Mouse (Mus musculus) hindbrain, embryonic 14.5 days (tissue): ENCODE measurements around the gene Ccp110. TPM values are rescaled to one million over a fixed set of nuclear protein-coding genes. Genes with fewer than 3 reads are reported as not detected.

ENCODE experiments used
- ATAC-seq: fragments of 200-750 bp; cut with Nextera tagmentation; 2 replicates; pipeline ENCODE4 v1.8.0; 2017; ENCODE audit warnings: moderate number of reproducible peaks, mild to moderate bottlenecking, moderate TSS enrichment, moderate library complexity; ENCODE audit not compliant: low FRiP score
- DNase-seq: peaks from one replicate; pipeline ENCODE4 v3.0.0-alpha.2; 2015; ENCODE audit warnings: low spot score
- H3K27ac ChIP-seq: fragments of 300-500 bp; sonication (generic); 2 replicates; pipeline ENCODE4 v1.5.1; 2014; ENCODE audit warnings: mild to moderate bottlenecking, moderate library complexity
- H3K27me3 ChIP-seq: fragments of 300-500 bp; sonication (generic); 2 replicates; pipeline ENCODE4 v1.6.1; 2014; ENCODE audit warnings: mild to moderate bottlenecking, low read length, mixed read lengths; ENCODE audit not compliant: control insufficient read depth, insufficient read depth
- H3K36me3 ChIP-seq: fragments of 300-500 bp; sonication (generic); replicated peaks from 2 replicates; pipeline ENCODE4 v1.6.1; 2014; ENCODE audit not compliant: control insufficient read depth, insufficient read depth
- H3K4me1 ChIP-seq: fragments of 300-500 bp; sonication (generic); replicated peaks from 2 replicates; pipeline ENCODE4 v1.6.1; 2014; ENCODE audit warnings: antibody characterized with exemption, low read length, mixed read lengths; ENCODE audit not compliant: control insufficient read depth, insufficient read depth
- H3K4me2 ChIP-seq: fragments of 300-500 bp; sonication (generic); replicated peaks from 2 replicates; pipeline ENCODE4 v1.6.1; 2014; ENCODE audit warnings: mild to moderate bottlenecking, moderate library complexity
- H3K4me3 ChIP-seq: fragments of 300-500 bp; sonication (generic); replicated peaks from 2 replicates; pipeline ENCODE4 v1.5.1; 2014; ENCODE audit warnings: mild to moderate bottlenecking, low read length
- H3K9ac ChIP-seq: fragments of 300-500 bp; sonication (generic); 2 replicates; pipeline ENCODE4 v1.6.1; 2014
- H3K9me3 ChIP-seq: fragments of 300-500 bp; sonication (generic); 2 replicates; pipeline ENCODE4 v1.6.1; 2016; ENCODE audit warnings: low read length; ENCODE audit not compliant: control insufficient read depth
- WGBS: fragments of 180-500 bp; shearing (Covaris S2); extraction: QIAGEN DNeasy Blood & Tissue Kit; methylation state at CpG from one replicate; pipeline ENCODE4 v1.1.7; 2014; 5-methylcytosine and 5-hydroxymethylcytosine counted together
- polyA plus RNA-seq: library from polyadenylated mRNA; unstranded; fragments of >200 nt; fragmentation: Nextera tagmentation; extraction: Ambion mirVana; gene quantifications from 2 replicates; pipeline ENCODE4 v1.2.1, GENCODE M21; 2014

Ccp110 gene
- polyA plus RNA-seq, 1 experiment from 2014 or later = 18.5 TPM

DNA sequence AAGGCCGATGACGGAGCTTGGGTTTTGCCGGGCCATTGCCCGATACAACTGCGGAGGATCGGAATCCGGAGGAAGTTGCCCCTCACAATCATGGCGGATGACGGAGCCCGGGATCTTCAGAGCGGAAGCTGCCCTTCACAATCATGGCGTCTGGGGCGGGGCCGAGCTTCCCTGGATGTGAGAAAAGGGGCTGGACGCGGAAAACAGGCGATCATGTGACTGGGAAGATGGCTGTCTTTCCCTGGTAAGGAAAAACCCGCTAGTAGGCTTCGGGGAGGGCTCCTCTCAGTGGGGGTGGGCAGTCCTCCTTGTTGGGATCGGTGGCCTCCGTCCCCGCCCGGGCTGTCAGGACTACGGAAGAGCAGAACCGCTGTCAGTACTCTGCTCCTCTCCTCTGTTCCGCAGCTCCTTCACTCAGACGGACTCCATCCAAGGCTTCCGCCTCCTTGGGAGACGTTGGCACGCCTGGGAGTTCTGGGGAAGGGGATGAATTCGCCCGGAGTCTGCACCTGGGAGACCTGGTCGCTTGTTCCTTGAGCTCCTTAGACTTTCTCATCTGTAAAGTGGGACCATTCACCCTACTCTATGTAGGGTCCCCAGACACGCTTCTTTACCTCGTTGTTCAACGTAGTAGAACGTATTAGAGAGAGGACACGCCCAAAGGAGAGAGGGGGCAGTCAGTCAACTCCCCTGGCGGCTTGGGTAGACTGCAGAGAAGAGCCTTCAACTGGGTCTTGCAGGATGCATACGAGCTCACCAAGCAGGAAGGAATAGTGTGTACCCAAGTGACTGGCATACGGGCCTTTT, 28.4 kb downstream of the Ccp110 start:
- DNase-seq = peak; percentile 98
- Histone ChIP-seq H3K27ac (peak overlapping the region; percentile 91), H3K36me3 (peaks cover 29% of the 10 kb centered on the region), H3K4me3 (peak overlapping the region; percentile 69), H3K4me1 (peaks cover 14% of the 10 kb centered on the region; the same call in 1 of the 2 replicates), H3K9me3 (no peaks in the 10 kb centered on the region), H3K9ac (peak overlapping the region; percentile 76), H3K4me2 (peak overlapping the region; percentile 71), H3K27me3 (no peaks in the 10 kb centered on the region)
- ATAC-seq = peak; percentile 94
- WGBS = 3% methylated on average over 41 of the region's 41 CpGs

DNA sequence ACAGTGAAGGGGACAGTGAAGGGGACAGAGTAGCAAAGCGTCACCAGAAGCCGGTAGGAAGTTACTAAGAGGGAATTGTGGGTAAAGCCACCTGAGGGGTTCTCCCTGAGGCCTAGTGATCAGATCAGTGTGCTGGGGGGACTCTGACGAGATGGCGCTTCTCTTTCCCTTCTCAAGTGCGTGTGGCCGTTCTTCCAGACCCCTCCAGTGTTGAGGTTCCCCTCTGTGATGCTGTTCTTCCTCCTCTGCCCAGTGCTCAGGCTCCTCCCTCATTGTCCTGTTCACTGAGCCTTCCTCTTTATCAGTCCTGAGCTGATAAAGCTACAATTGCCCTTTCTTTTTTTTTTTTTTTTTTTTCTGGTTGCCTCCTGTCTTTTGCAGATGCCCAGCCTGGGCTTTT, 29.9 kb downstream of the Ccp110 start:
- Histone ChIP-seq H3K4me3 (no peak overlapping the region), H3K4me1 (peaks cover 14% of the 10 kb centered on the region; the same call in 1 of the 2 replicates), H3K27me3 (no peaks in the 10 kb centered on the region), H3K9me3 (no peaks in the 10 kb centered on the region), H3K27ac (no peak overlapping the region), H3K36me3 (peaks cover 36% of the 10 kb centered on the region), H3K4me2 (no peak overlapping the region), H3K9ac (no peak overlapping the region)
- DNase-seq (no peak), ATAC-seq (no peak)
- WGBS = 88% methylated on average over 6 of the region's 6 CpGs

DNA sequence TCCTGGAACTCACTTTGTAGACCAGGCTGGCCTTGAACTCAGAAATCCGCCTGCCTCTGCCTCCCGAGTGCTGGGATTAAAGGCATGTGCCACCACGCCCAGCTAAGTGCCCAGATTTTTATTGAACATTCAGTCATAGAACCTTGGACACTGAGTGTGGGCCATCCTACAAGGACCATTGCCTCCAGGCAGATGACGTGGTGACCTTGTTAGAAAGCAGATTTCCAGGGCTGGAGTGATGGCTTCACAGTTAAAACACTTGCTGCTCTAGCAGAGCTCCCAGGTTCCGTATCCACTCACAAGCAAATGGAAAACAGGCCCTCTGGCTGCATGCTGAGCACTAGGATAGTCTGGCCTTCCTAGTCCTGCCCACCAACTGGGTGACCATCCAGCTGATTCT, 32.4 kb downstream of the Ccp110 start:
- ATAC-seq (no peak), DNase-seq (no peak)
- H3K27me3 ChIP-seq = no peaks in the 10 kb centered on the region
- H3K9ac ChIP-seq = no peak overlapping the region
- peaks cover 58% of the 10 kb centered on the region for H3K36me3 ChIP-seq
- 91% methylated on average over 5 of the region's 5 CpGs for WGBS
- H3K4me1 ChIP-seq = peaks cover 14% of the 10 kb centered on the region; the same call in 1 of the 2 replicates
- H3K27ac ChIP-seq = no peak overlapping the region
- no peak overlapping the region for H3K4me2 ChIP-seq
- H3K9me3 ChIP-seq = no peaks in the 10 kb centered on the region
- H3K4me3 ChIP-seq = no peak overlapping the region

DNA sequence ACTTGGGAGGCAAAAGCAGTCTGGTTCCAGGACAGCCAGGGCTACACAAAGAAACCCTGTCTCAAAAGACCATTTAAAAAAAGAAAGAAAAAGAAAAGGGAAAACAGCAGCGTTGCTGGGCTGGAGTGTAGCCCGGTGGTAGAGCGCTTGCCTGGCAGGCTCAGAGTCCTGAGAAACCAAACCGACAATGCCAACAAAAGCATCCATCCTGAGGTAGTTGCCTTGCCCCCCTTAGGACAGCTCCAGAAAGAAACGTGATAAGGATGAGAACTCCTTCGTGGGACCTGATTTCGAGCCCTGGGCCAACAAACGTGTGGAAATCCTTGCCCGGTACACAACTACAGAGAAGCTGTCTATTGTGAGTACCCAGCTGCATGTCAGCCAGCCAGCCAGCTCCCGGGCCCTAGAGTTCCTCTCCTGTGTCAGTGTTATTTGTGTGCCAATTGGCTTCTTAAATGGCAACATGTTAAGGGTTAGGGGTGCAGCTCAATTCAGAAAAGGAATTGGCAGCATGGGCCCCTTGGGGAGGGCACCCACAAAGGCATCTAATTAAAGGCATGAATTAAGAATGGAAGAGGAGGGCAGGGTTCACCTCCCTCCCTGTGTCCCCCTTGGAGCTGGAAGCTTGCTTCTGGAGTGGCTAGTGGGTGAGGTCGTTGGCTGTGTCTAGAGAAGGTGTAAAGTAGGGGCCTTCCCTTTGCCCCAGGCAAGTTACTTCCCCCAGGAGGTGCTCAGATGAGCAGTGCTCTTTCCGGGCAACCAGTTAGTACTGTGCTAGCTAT, 35.7 kb downstream of the Ccp110 start:
- Histone ChIP-seq H3K4me3 (no peak overlapping the region), H3K4me1 (no peaks in the 10 kb centered on the region), H3K27me3 (no peaks in the 10 kb centered on the region), H3K36me3 (peaks cover 92% of the 10 kb centered on the region), H3K27ac (no peak overlapping the region), H3K9ac (no peak overlapping the region), H3K9me3 (no peaks in the 10 kb centered on the region), H3K4me2 (no peak overlapping the region)
- ATAC-seq (peak; percentile 64; the same call in 1 of the 2 replicates), DNase-seq (no peak)
- 80% methylated on average over 12 of the region's 12 CpGs for WGBS

DNA sequence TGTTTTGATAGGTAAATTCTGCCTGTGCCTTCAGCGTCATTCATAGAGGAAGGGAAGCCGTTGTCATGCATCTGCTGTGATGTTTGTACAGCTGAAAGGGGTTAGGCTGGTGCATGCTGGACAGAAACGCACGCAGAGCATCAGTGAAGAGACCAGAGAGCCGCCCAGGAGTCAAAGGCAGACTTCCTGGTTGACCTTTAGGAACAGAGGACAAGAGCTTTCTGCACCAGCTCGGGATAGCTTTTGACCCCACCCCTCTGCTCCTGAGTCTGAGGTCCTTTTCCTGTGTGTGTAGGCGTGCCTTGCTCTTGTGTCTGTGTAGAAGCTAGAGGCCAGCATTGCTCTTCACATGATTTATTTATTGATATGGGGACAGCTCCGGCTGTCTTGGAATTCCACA, 37.4 kb downstream of the Ccp110 start:
- no peak for ATAC-seq
- H3K36me3 ChIP-seq = peaks cover 96% of the 10 kb centered on the region

DNA sequence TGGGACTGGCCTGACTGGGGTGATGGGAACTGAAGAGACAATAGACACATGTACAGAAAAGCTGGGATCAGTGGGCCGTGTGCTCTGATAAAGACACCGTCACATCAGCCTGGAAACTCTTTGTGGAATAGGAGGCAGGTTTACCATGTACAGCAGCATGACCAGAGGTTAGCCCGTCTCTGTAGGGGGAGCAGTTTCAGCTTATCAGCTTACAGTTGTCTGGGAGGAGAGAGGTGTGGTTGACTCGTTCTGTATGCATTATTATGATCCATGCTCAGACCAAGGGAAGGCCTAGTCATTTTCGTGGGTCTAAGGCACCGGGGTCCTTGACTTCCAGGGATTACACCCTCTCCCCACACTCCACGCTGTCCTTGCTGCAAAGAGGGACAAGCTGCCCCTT, 39.3 kb downstream of the Ccp110 start:
- no peaks in the 10 kb centered on the region for H3K27me3 ChIP-seq
- no peak overlapping the region for H3K4me3 ChIP-seq
- no peak overlapping the region for H3K4me2 ChIP-seq
- H3K27ac ChIP-seq = no peak overlapping the region
- H3K9ac ChIP-seq = no peak overlapping the region
- 89% methylated on average over 7 of the region's 7 CpGs for WGBS
- ATAC-seq (no peak), DNase-seq (no peak)
- no peaks in the 10 kb centered on the region for H3K4me1 ChIP-seq
- H3K9me3 ChIP-seq = no peaks in the 10 kb centered on the region
- H3K36me3 ChIP-seq = peaks cover 96% of the 10 kb centered on the region

More for the DNA sequence above, 37.4 kb downstream of the Ccp110 start:
- H3K9ac ChIP-seq = no peak overlapping the region
- H3K27me3 ChIP-seq = no peaks in the 10 kb centered on the region
- 84% methylated on average over 8 of the region's 8 CpGs for WGBS
- H3K4me2 ChIP-seq = no peak overlapping the region
- no peak for DNase-seq
- H3K27ac ChIP-seq = no peak overlapping the region
- H3K9me3 ChIP-seq = no peaks in the 10 kb centered on the region
- no peak overlapping the region for H3K4me3 ChIP-seq
- no peaks in the 10 kb centered on the region for H3K4me1 ChIP-seq

DNA sequence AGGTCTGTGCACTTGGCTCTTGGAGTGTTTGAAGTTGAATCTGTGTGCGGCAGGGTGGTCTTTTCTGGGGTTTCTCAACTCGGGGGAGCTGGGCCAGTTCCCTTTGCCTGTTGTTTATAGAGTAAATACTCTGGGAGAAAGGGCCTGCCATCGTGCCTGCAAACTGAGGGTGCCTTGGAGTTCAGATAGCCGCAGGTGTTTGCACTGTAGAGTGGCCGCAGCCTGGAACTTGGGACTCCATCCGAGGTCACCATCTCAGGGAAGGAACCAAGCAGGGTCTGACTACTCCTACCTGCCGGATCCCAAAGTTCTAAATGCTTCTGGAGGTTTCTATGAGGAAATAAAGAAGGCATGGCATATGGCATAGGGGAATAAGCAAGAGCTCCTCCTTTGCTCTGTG, 43.4 kb downstream of the Ccp110 start:
- no peak overlapping the region for H3K4me3 ChIP-seq
- no peak overlapping the region for H3K27ac ChIP-seq
- WGBS = 88% methylated on average over 7 of the region's 7 CpGs
- ATAC-seq (no peak), DNase-seq (no peak)
- H3K9ac ChIP-seq = no peak overlapping the region
- no peaks in the 10 kb centered on the region for H3K9me3 ChIP-seq
- no peaks in the 10 kb centered on the region for H3K4me1 ChIP-seq
- no peaks in the 10 kb centered on the region for H3K27me3 ChIP-seq
- peaks cover 92% of the 10 kb centered on the region for H3K36me3 ChIP-seq
- H3K4me2 ChIP-seq = no peak overlapping the region

DNA sequence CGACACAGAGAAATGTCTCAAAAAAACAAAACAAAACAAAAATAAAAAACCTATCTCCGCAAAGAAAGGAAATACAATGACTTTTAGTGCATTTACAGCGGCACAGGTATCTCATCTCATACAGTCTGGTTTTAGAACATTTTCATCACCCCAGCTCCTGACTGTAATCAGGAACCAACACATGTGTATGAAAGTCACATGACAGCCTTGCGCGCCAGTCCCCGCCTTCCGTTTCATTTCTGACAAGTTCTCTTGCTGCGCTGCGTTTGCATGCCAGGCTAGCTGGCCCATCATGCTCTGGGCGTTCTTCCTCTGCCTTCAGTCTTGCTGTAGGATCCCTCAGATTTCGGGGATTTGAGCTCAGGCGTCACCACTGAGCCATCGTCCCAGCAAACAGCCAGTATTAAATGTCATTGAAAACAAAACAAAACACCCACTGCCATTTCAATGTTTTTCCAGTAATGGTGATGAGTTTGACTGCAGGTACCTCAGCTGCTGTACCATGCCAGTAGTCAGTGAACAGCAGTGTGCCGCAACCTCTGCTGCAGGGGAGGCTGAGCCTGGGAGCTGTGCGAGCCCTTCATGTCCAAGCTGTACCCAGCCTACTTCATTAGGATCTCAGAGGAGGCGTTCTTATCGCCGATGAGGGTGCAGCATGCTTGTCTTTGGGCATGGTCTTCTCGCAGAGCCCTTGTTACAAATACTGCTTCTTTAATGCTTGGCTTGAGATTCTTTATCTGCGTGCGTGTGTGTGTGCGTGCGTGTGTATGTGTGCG, 44.3 kb downstream of the Ccp110 start:
- Histone ChIP-seq H3K4me3 (no peak overlapping the region), H3K27ac (no peak overlapping the region), H3K4me1 (no peaks in the 10 kb centered on the region), H3K36me3 (peaks cover 92% of the 10 kb centered on the region), H3K9ac (no peak overlapping the region), H3K9me3 (no peaks in the 10 kb centered on the region), H3K4me2 (no peak overlapping the region), H3K27me3 (no peaks in the 10 kb centered on the region)
- no peak for DNase-seq
- 95% methylated on average over 24 of the region's 24 CpGs for WGBS
- ATAC-seq = no peak

DNA sequence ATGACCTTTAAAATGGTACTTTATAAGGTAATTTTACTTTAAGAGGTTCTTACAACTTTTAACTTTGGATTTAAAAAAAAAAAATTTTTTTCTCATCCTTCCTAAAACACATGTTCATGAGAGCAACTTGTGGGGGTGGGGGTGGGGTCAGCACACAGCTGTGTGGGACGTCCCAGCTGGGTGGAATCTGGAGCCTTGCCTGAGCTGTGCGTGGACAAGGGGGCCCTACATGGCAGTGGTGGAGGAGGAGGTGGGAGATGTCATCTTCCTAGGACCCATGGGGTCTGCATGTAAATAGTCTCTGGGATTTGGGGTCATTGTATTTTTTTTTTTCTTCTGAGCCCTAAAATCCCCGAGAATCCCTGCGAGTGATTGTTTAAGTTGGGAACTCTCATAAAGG, 46.0 kb downstream of the Ccp110 start:
- H3K4me3 ChIP-seq = no peak overlapping the region
- no peak overlapping the region for H3K4me2 ChIP-seq
- WGBS = 64% methylated on average over 4 of the region's 4 CpGs
- H3K27me3 ChIP-seq = no peaks in the 10 kb centered on the region
- H3K36me3 ChIP-seq = peaks cover 92% of the 10 kb centered on the region
- no peak for ATAC-seq
- no peak overlapping the region for H3K9ac ChIP-seq
- no peaks in the 10 kb centered on the region for H3K9me3 ChIP-seq
- no peaks in the 10 kb centered on the region for H3K4me1 ChIP-seq
- DNase-seq = no peak
- H3K27ac ChIP-seq = no peak overlapping the region
